Mouse (Mus musculus) limb, embryonic 11.5 days (tissue): Measurements from ENCODE around the gene Calcoco1. TPM values are rescaled to one million over a fixed set of nuclear protein-coding genes. Genes with fewer than 3 reads are reported as not detected.
"Not testable (repeated sequence)": the region's sequence is repeated elsewhere in the genome, so short reads cannot be mapped to it uniquely, and the experiment has no call there.

Experiments
- ATAC-seq: fragments of 200-750 bp; cut with Nextera tagmentation; 2 replicates; pipeline ENCODE4 v1.8.0; 2017; ENCODE audit warnings: low read depth; ENCODE audit not compliant: insufficient number of reproducible peaks, low FRiP score, low TSS enrichment
- DNase-seq: peaks from one replicate; pipeline ENCODE4 v3.0.0-alpha.2; 2015; ENCODE audit warnings: low spot score
- H3K27ac ChIP-seq: fragments of 300-500 bp; sonication (generic); replicated peaks from 2 replicates; pipeline ENCODE4 v1.5.1; 2014; ENCODE audit warnings: low read depth, mild to moderate bottlenecking, low read length
- H3K27me3 ChIP-seq: fragments of 300-500 bp; sonication (generic); 2 replicates; pipeline ENCODE4 v1.6.1; 2014; ENCODE audit warnings: mild to moderate bottlenecking, low read length, mixed read lengths; ENCODE audit not compliant: control insufficient read depth, insufficient read depth
- H3K36me3 ChIP-seq: fragments of 300-500 bp; sonication (generic); 2 replicates; pipeline ENCODE4 v1.6.1; 2014; ENCODE audit warnings: mild to moderate bottlenecking, low read length, moderate library complexity, mixed read lengths; ENCODE audit not compliant: control insufficient read depth, insufficient read depth
- H3K4me1 ChIP-seq: fragments of 300-500 bp; sonication (generic); 2 replicates; pipeline ENCODE4 v1.6.1; 2014; ENCODE audit warnings: low read length, mixed read lengths; ENCODE audit not compliant: control insufficient read depth, insufficient read depth
- H3K4me2 ChIP-seq: fragments of 300-500 bp; sonication (generic); 2 replicates; pipeline ENCODE4 v1.6.1; 2014; ENCODE audit warnings: low read depth, mild to moderate bottlenecking, moderate library complexity; ENCODE audit not compliant: severe bottlenecking
- H3K4me3 ChIP-seq: fragments of 300-500 bp; sonication (generic); 2 replicates; pipeline ENCODE4 v1.5.1; 2014; ENCODE audit warnings: low read depth, low read length
- H3K9ac ChIP-seq: fragments of 300-500 bp; sonication (generic); 2 replicates; pipeline ENCODE4 v1.6.1; 2014; ENCODE audit warnings: mild to moderate bottlenecking, low read length
- H3K9me3 ChIP-seq: fragments of 300-500 bp; sonication (generic); 2 replicates; pipeline ENCODE4 v1.6.1; 2016; ENCODE audit warnings: low read length; ENCODE audit not compliant: control insufficient read depth
- WGBS: fragments of 180-500 bp; shearing (Covaris S2); extraction: QIAGEN DNeasy Blood & Tissue Kit; methylation state at CpG from one replicate; pipeline ENCODE4 v1.1.7; 2014; 5-methylcytosine and 5-hydroxymethylcytosine counted together
- polyA plus RNA-seq: library from polyadenylated mRNA; unstranded; fragments of >200 nt; fragmentation: Nextera tagmentation; extraction: Ambion mirVana; gene quantifications from 2 replicates; pipeline ENCODE4 v1.2.1, GENCODE M21; 2014

The Calcoco1 gene
- polyA plus RNA-seq, 1 experiment from 2014 or later, result 34.4 TPM

GRCm38 (mm10) chr15:102672215-102673071, 49.5 kb downstream of the Calcoco1 start, which contains the start of gene Atp5g2:
TSS of gene Atp5g2 (minus strand) at chr15:102672352.
- Histone ChIP-seq H3K9me3 (no peaks in the 10 kb centered on the region), H3K27ac (peak within 1 kb of the TSS; percentile 99), H3K4me2 (peak within 1 kb of the TSS; percentile 60), H3K4me1 (no peaks in the 10 kb centered on the region), H3K9ac (peak within 1 kb of the TSS; percentile 84), H3K27me3 (no peaks in the 10 kb centered on the region), H3K4me3 (peak within 1 kb of the TSS; percentile 37), H3K36me3 (no peaks in the 10 kb centered on the region; the same call in 1 of the 2 replicates)
- 2% methylated on average over 37 of the region's 37 CpGs for WGBS
- DNase-seq, result peak; percentile 78
- ATAC-seq, result no peak; the same call in 1 of the 2 replicates

GRCm38 (mm10) chr15:102671721-102672214, 50.2 kb downstream of the Calcoco1 start:
- H3K4me2 ChIP-seq, result peak overlapping the region; percentile 60
- DNase-seq (peak; percentile 93), ATAC-seq (peak; percentile 84)
- peak overlapping the region; percentile 37 for H3K4me3 ChIP-seq
- no peaks in the 10 kb centered on the region for H3K9me3 ChIP-seq
- H3K4me1 ChIP-seq, result no peaks in the 10 kb centered on the region
- H3K27ac ChIP-seq, result peak overlapping the region; percentile 99
- no peaks in the 10 kb centered on the region for H3K27me3 ChIP-seq
- WGBS, result under 1% methylated on average over 32 of the region's 34 CpGs
- peak overlapping the region; percentile 84 for H3K9ac ChIP-seq
- no peaks in the 10 kb centered on the region; the same call in 1 of the 2 replicates for H3K36me3 ChIP-seq

- Histone ChIP-seq H3K9ac (peak overlapping the region; percentile 96), H3K27ac (peak overlapping the region; percentile 99), H3K36me3 (no peaks in the 10 kb centered on the region; the same call in 1 of the 2 replicates), H3K27me3 (no peaks in the 10 kb centered on the region), H3K4me1 (no peaks in the 10 kb centered on the region), H3K4me2 (peak overlapping the region; percentile 73), H3K4me3 (peak overlapping the region; percentile 73), H3K9me3 (no peaks in the 10 kb centered on the region)
- peak; percentile 89 for ATAC-seq
- under 1% methylated on average over 53 of the region's 53 CpGs for WGBS
- peak; percentile 100 for DNase-seq
Observed at GRCm38 (mm10) chr15:102670767-102671575, 51.0 kb downstream of the Calcoco1 start.

GRCm38 (mm10) chr15:102670281-102670680, 51.7 kb downstream of the Calcoco1 start:
- H3K4me2 ChIP-seq, result peak overlapping the region; percentile 73
- H3K27ac ChIP-seq, result peak overlapping the region; percentile 90
- DNase-seq, result peak; percentile 49
- H3K36me3 ChIP-seq, result peaks cover 4% of the 10 kb centered on the region
- no peaks in the 10 kb centered on the region for H3K9me3 ChIP-seq
- WGBS, result 14% methylated on average over 6 of the region's 6 CpGs
- ATAC-seq, result no peak
- H3K4me1 ChIP-seq, result no peaks in the 10 kb centered on the region
- no peaks in the 10 kb centered on the region for H3K27me3 ChIP-seq
- peak overlapping the region; percentile 73 for H3K4me3 ChIP-seq
- H3K9ac ChIP-seq, result peak overlapping the region; percentile 96

- Histone ChIP-seq H3K27me3 (no peaks in the 10 kb centered on the region), H3K4me2 (peak overlapping the region; percentile 73; the same call in 1 of the 2 replicates), H3K9me3 (no peaks in the 10 kb centered on the region), H3K36me3 (peaks cover 6% of the 10 kb centered on the region), H3K4me1 (no peaks in the 10 kb centered on the region), H3K27ac (no peak overlapping the region), H3K9ac (peak overlapping the region; percentile 12), H3K4me3 (no peak overlapping the region)
- DNase-seq, result no peak
- 84% methylated on average over 8 of the region's 8 CpGs for WGBS
- ATAC-seq, result no peak
Observed at GRCm38 (mm10) chr15:102669571-102669970, 52.4 kb downstream of the Calcoco1 start.

- H3K36me3 ChIP-seq, result peaks cover 24% of the 10 kb centered on the region
- H3K4me1 ChIP-seq, result no peaks in the 10 kb centered on the region
- DNase-seq, result peak; percentile 75
- H3K4me2 ChIP-seq, result no peak overlapping the region
- H3K9me3 ChIP-seq, result no peaks in the 10 kb centered on the region
- no peak overlapping the region for H3K27ac ChIP-seq
- no peak for ATAC-seq
- H3K4me3 ChIP-seq, result no peak overlapping the region
- WGBS, result 54% methylated on average over 4 of the region's 4 CpGs
- no peak overlapping the region for H3K9ac ChIP-seq
- no peaks in the 10 kb centered on the region for H3K27me3 ChIP-seq
Observed at GRCm38 (mm10) chr15:102665494-102665893, 56.5 kb downstream of the Calcoco1 start.

- Histone ChIP-seq H3K4me2 (no peak overlapping the region), H3K27me3 (no peaks in the 10 kb centered on the region), H3K4me1 (no peaks in the 10 kb centered on the region), H3K36me3 (peaks cover 24% of the 10 kb centered on the region), H3K27ac (no peak overlapping the region), H3K9ac (no peak overlapping the region), H3K9me3 (no peaks in the 10 kb centered on the region), H3K4me3 (no peak overlapping the region)
- WGBS, result 89% methylated on average over 8 of the region's 8 CpGs
- no peak for DNase-seq
- no peak for ATAC-seq
Observed at GRCm38 (mm10) chr15:102663825-102664224, 58.2 kb downstream of the Calcoco1 start.

GRCm38 (mm10) chr15:102662601-102663000, 59.4 kb downstream of the Calcoco1 start:
- H3K4me2 ChIP-seq, H3K27me3 ChIP-seq, H3K4me1 ChIP-seq, ATAC-seq, DNase-seq, H3K9me3 ChIP-seq, H3K4me3 ChIP-seq, H3K9ac ChIP-seq, H3K27ac ChIP-seq: not testable (repeated sequence)
- peaks cover 24% of the 10 kb centered on the region for H3K36me3 ChIP-seq
- WGBS, result no CpG with 5 or more reads among the region's 2 CpGs
